Mouse (Mus musculus) embryonic fibroblast, embryonic 13.5 days (primary cell): ENCODE measurements around the gene Gm4131. TPM values are rescaled to one million over a fixed set of nuclear protein-coding genes. Genes with fewer than 3 reads are reported as not detected.
"Not testable (repeated sequence)": the region's sequence is repeated elsewhere in the genome, so short reads cannot be mapped to it uniquely, and the experiment has no call there.

ENCODE experiments used
- H3K27ac ChIP-seq: 2 replicates; pipeline ENCODE4 v1.5.1; 2012; ENCODE audit warnings: low read length, control low read depth, inconsistent platforms; ENCODE audit not compliant: insufficient read depth
- H3K4me1 ChIP-seq: 2 replicates; pipeline ENCODE4 v1.6.1; 2011; ENCODE audit warnings: low read length; ENCODE audit not compliant: control insufficient read depth, insufficient read depth
- H3K4me3 ChIP-seq: 2 replicates; pipeline ENCODE4 v1.5.1; 2011; ENCODE audit warnings: mild to moderate bottlenecking, control low read depth, low read length; ENCODE audit not compliant: insufficient read depth
- CTCF ChIP-seq: IDR thresholded peaks from 2 replicates; pipeline ENCODE4 v1.5.1; 2011; ENCODE audit warnings: mild to moderate bottlenecking, control low read depth, low read length, moderate library complexity, borderline replicate concordance; ENCODE audit not compliant: insufficient read depth
- POLR2A ChIP-seq: IDR thresholded peaks from 2 replicates; pipeline ENCODE4 v1.6.1; 2011; ENCODE audit warnings: low read depth, mild to moderate bottlenecking, control low read depth, low read length, moderate library complexity
- polyA plus RNA-seq: library from polyadenylated mRNA; stranded (reverse); fragments of >200 nt; gene quantifications from 2 replicates; pipeline ENCODE4 v1.2.4, GENCODE M21; 2011; ENCODE audit warnings: low read depth; ENCODE audit not compliant: missing spikeins, insufficient read length

The Gm4131 gene
- not detected in 2 replicates for polyA plus RNA-seq

DNA sequence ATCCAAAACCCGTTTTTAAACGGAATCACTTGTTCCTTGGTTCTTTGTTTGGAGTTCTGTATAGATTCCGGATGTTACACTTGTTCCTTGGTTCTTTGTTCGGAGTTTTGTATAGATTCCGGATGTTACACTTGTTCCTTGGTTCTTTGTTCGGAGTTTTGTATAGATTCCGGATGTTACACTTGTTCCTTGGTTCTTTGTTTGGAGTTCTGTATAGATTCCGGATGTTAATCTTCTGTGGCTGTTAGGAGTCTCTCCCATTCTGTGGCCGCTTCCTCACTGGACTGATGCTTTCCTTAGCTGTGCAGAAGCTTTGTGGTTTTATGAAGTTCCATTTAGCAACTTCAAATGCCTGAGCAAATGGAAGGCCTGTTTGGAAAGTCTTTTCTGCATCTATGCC, at the start of gene Gm4131:
Gene Gm4131 (minus strand): TSS at position 101 of the 400 bp plus-strand sequence.
- not testable (repeated sequence) for H3K4me3 ChIP-seq, H3K27ac ChIP-seq
- peaks cover 10% of the 10 kb centered on the region; the same call in 1 of the 2 replicates for H3K4me1 ChIP-seq

DNA sequence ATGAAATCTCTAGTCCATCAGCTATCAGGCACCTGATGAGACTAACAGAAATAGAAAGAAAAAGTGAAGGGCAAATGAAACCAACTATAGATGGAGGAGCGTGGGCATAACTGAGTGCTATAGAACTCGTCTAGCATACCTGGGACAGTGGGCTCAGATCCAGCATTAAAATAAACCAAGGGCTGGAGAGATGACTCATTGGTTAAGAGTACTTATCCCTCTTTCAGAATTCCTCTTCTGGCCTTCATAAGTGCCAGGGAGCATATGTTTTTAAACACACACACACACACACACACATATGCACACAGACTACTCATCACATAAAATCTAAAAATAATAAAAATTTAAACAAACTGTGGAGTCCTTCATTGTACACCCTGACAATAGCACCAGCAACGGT, 43.2 kb upstream of the Gm4131 start:
- TF ChIP-seq CTCF (no peak), POLR2A (no peak)
- Histone ChIP-seq H3K27ac (no peak overlapping the region), H3K4me3 (no peak overlapping the region), H3K4me1 (no peaks in the 10 kb centered on the region)

DNA sequence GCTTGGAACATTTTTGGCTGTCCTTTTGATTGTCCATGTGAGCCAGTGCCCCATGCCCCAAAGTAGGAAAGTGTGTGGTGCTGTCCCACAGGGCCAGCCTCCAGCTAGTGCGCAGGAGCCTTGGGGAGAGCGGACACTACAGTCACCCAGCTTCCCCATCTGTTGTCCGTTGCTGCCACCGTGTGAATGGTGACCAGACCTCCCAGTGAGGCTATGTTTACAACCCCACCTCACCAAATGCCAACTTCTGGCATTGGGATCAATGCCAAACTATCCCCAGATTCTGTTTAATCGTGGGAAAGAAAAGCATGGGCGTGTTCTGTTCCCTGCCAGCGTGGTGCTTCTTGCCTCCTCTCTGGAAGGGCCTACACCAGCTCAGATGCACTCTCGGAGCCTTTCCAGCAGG, 41.1 kb upstream of the Gm4131 start:
- TF ChIP-seq CTCF (peak; percentile 26; the same call in 1 of the 2 replicates), POLR2A (no peak)
- Histone ChIP-seq H3K4me1 (no peaks in the 10 kb centered on the region), H3K4me3 (no peak overlapping the region), H3K27ac (no peak overlapping the region)

DNA sequence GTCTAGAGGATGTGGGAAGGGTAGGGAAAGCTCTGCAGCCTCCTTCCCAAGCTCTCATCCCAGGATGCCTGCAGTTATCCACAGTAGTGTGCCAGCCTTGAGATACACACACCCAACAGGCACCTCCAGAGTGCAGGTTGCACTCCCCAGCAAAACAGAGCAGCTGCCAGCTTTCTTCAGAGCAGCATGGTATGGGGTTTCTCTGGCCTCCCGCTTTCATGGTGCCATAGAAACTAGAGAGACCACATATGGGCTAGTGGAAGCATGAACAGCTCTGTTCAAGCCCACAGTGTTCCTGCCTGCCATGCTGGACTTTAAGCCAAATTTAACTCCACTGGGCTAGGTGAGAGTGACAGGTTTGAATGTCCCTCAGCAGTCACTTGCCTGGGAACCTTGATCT, 36.1 kb upstream of the Gm4131 start:
- H3K4me3 ChIP-seq: no peak overlapping the region
- no peak overlapping the region for H3K27ac ChIP-seq
- TF ChIP-seq CTCF: no peak
- no peak for TF ChIP-seq POLR2A
- H3K4me1 ChIP-seq: no peaks in the 10 kb centered on the region

DNA sequence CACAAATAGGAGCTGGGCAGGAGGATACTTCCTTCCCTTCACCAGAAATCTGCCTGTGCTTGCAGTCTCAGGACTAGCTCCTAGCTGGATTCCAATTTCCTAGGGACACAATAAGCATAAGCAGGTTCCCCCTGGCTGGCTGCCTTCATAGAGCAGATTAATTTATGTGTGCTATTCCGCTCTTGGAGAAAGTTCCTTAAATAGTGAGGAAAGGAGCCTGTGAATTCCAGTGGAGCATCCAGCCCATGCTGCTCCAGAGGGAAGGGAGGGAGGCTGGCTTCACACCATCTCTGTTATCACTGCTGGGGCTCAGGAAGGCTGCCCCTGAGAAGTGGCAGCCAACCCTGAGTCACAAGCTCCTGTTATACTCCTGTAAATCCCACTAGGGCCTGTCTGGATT, 35.5 kb upstream of the Gm4131 start:
- no peak overlapping the region for H3K27ac ChIP-seq
- H3K4me1 ChIP-seq: no peaks in the 10 kb centered on the region
- H3K4me3 ChIP-seq: no peak overlapping the region
- no peak for TF ChIP-seq POLR2A

DNA sequence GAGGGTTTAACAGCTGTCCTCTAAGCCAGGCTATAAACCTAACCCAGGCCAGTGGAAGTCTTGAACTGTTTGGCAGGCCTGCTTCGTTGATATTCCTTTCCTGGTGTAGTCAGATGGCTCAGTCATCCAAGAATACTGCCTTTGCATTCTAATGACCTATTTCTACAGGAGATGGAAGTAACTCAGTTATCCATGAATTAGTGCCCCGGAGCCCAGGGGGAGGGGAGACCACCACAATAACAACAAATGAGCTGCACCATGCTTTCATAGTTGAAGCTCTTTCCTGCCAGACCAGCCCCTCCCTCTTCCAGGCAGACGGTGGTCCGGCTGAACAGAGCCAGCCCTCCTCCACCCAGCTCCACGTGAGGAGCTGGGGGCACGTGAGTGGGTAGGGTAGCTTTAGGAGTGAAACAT, 33.4 kb upstream of the Gm4131 start:
- TF ChIP-seq POLR2A: no peak
- no peak for TF ChIP-seq CTCF
- H3K4me1 ChIP-seq: no peaks in the 10 kb centered on the region
- H3K4me3 ChIP-seq: no peak overlapping the region
- no peak overlapping the region for H3K27ac ChIP-seq

DNA sequence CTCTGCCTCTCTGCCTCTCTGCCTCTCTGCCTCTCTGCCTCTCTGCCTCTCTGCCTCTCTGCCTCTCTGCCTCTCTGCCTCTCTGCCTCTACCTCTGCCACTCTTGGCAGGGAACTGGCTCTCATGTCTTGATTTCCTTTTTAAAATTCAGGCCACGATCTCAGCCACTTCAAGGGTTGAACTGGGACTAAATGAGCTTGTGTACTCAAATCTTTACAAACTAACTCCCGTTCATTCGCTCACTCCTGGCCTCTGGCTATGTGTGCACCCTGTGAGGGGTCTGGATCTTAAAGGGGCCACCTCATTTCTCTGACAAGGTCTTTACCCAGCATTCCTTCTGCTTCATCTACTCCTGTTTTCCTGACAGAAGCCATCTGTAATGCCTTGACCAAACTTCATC, 18.6 kb upstream of the Gm4131 start:
- no peaks in the 10 kb centered on the region for H3K4me1 ChIP-seq
- H3K27ac ChIP-seq: no peak overlapping the region
- TF ChIP-seq POLR2A (no peak), CTCF (no peak)
- no peak overlapping the region for H3K4me3 ChIP-seq

DNA sequence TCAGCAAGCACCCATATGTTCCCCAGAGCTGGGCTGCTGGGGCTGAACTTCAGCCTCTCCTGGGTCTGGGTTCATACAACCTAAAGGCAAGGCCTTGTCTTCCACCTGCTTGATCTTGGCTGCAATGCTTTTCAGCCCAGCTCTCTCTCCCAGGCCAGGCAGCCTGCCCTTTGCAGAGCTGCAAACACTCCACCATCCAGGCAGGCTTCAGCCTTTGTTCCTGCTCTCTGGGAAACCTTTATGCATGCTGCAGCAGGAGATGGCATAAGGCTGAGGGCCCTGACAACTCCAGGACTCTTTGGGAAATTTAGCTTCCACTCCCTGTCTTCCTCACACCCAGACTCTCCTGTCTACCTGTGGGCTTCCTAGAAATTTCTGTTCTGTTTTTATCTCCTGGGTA, 17.9 kb upstream of the Gm4131 start:
- Histone ChIP-seq H3K27ac (no peak overlapping the region), H3K4me3 (no peak overlapping the region), H3K4me1 (no peaks in the 10 kb centered on the region)
- TF ChIP-seq CTCF (no peak), POLR2A (no peak)

DNA sequence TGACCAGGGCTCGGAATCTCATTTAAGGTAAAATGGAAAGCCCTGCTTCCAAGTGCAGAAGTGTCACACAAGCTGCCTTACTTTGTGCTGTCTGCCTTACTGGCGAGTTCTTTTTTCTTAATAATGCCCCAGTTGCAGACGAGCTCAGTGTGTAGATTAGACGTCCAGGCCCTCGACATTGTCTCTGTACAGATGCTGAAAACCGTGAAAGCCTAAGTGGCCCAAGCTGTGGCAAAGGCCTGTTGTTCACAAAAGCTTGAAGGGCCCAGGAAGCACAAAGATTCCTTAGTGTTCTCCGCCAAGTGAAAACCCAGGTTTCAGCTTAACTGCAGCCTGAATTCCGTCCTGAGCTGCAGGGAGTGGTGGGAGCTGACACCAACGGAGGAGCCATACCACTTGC, 15.0 kb upstream of the Gm4131 start:
- TF ChIP-seq POLR2A (no peak), CTCF (no peak)
- no peak overlapping the region for H3K4me3 ChIP-seq
- H3K27ac ChIP-seq: no peak overlapping the region
- no peaks in the 10 kb centered on the region for H3K4me1 ChIP-seq

DNA sequence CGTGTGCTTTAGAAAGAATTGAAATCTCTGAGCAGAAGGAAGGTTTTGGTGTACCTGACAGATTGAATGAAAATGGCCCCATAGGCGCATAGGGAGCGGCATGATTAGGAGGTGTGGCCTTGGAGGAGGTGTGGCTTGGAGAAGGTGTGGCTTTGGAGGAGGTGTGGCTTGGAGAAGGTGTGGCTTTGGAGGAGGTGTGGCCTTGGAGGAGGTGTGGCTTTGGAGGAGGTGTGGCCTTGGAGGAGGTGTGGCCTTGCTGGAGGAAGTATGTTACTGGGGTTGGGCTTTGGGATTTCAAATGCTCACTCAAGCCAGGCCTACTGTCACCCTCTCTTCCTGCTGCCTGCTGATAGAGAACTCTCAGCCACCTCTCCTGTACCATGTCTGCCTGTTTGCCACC, 14.2 kb upstream of the Gm4131 start:
- Histone ChIP-seq H3K27ac (no peak overlapping the region), H3K4me1 (no peaks in the 10 kb centered on the region), H3K4me3 (no peak overlapping the region)
- no peak for TF ChIP-seq CTCF
- no peak for TF ChIP-seq POLR2A

DNA sequence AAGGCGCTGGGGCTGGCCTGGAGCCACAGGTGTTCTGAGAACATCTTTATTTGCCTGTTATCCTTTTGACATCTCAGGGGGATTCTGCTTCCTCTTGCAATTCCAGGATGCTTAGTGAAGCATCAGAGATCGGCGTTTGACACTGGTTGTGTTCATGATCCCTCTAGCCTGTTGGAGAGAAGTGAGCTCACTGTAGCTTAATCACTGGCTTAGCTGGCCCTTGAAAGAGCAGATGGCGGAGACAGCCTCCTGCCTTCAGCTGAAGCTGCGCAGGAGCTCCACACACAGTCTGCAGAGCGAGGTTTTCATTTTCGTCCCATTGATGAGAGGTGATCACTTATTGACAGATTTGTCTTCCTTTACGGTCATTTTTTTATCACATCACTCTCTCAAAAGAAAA, 9.1 kb upstream of the Gm4131 start:
- no peak for TF ChIP-seq CTCF
- TF ChIP-seq POLR2A: no peak
- Histone ChIP-seq H3K4me3 (no peak overlapping the region), H3K27ac (no peak overlapping the region), H3K4me1 (no peaks in the 10 kb centered on the region)

DNA sequence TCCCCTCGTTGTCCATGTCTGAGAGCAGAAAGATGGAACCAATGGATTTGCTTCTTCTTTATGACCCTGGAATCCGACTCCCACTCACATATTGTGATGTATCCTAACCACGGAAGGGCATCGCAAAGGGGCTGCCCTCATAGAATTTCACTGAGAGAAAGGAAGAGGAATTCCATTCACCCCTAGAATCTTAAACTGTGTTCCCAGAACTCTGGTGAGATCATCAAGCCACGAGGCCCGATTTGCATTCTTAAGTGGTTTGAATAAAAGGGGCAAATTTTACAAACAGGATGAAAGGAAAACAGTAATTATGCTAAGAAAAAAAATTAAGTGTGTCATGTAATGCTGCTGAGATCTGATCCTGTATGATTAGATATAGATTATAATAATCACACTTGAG, 8.2 kb upstream of the Gm4131 start:
- Histone ChIP-seq H3K4me3 (no peak overlapping the region), H3K4me1 (peaks cover 3% of the 10 kb centered on the region; the same call in 1 of the 2 replicates), H3K27ac (no peak overlapping the region)
- TF ChIP-seq POLR2A (no peak), CTCF (no peak)
